Mouse (Mus musculus): Measurements from ENCODE around the gene Hspa1b.
A peak's percentile ranks its signal among the peaks of the same experiment; 100 is the strongest.
"Not testable (repeated sequence)": the region's sequence is repeated elsewhere in the genome, so short reads cannot be mapped to it uniquely, and the experiment has no call there.

Gene Hspa1b

GRCm38 (mm10) chr17:34981690-34982180 is 22.7 kb upstream of the Hspa1b start, which contains the start of gene Lsm2:
Lsm2 (plus strand) TSS chr17:34981862.
- peak; percentile 94 for DNase-seq (ENCODE audit: low spot score)

GRCm38 (mm10) chr17:34980655-34981054 is 21.6 kb upstream of the Hspa1b start:
- DNase-seq (ENCODE audit: low spot score), result peak; percentile 78

- DNase-seq (ENCODE audit: low spot score), result no peak
Measured at GRCm38 (mm10) chr17:34979631-34980030, 20.6 kb upstream of the Hspa1b start.

- DNase-seq (ENCODE audit: low spot score), result no peak
Measured at GRCm38 (mm10) chr17:34978239-34978638, 19.2 kb upstream of the Hspa1b start.

- no peak for DNase-seq (ENCODE audit: low spot score)
Measured at GRCm38 (mm10) chr17:34977000-34977399, 18.0 kb upstream of the Hspa1b start.

GRCm38 (mm10) chr17:34975581-34976492 is 16.8 kb upstream of the Hspa1b start:
- no peak for DNase-seq (ENCODE audit: low spot score)

- DNase-seq (ENCODE audit: low spot score), result peak; percentile 75
Measured at GRCm38 (mm10) chr17:34972069-34972749, 13.2 kb upstream of the Hspa1b start, which contains the start of the genes Hspa1a and Hspa1l. Hspa1a (minus strand) TSS chr17:34972156. Hspa1l (plus strand) TSS chr17:34972703.

GRCm38 (mm10) chr17:34971694-34972068 is 12.6 kb upstream of the Hspa1b start:
- DNase-seq (ENCODE audit: low spot score), result not testable (repeated sequence)

GRCm38 (mm10) chr17:34970850-34971249 is 11.8 kb upstream of the Hspa1b start:
- not testable (repeated sequence) for DNase-seq (ENCODE audit: low spot score)

GRCm38 (mm10) chr17:34969822-34970221 is 10.8 kb upstream of the Hspa1b start, which contains the start of gene Gm20481:
Gm20481 (plus strand) TSS chr17:34969912.
- DNase-seq (ENCODE audit: low spot score), result not testable (repeated sequence)

GRCm38 (mm10) chr17:34965627-34966026 is 6.6 kb upstream of the Hspa1b start:
- no peak for DNase-seq (ENCODE audit: low spot score)

- no peak for DNase-seq (ENCODE audit: low spot score)
Measured at GRCm38 (mm10) chr17:34964640-34965049, 5.6 kb upstream of the Hspa1b start.

- DNase-seq (ENCODE audit: low spot score), result no peak
Measured at GRCm38 (mm10) chr17:34962841-34963240, 3.8 kb upstream of the Hspa1b start.

- no peak for DNase-seq (ENCODE audit: low spot score)
Measured at GRCm38 (mm10) chr17:34962125-34962524, 3.1 kb upstream of the Hspa1b start.

- no peak for DNase-seq (ENCODE audit: low spot score)
Measured at GRCm38 (mm10) chr17:34960702-34961493, 1.9 kb upstream of the Hspa1b start.

GRCm38 (mm10) chr17:34959881-34960515 is 960 bp upstream of the Hspa1b start:
- DNase-seq (ENCODE audit: low spot score), result no peak

- not testable (repeated sequence) for DNase-seq (ENCODE audit: low spot score)
Measured at GRCm38 (mm10) chr17:34958734-34959129, 306 bp downstream of the Hspa1b start.

GRCm38 (mm10) chr17:34957966-34958365 is 1.1 kb downstream of the Hspa1b start:
- not testable (repeated sequence) for DNase-seq (ENCODE audit: low spot score)

- DNase-seq (ENCODE audit: low spot score), result not testable (repeated sequence)
Measured at GRCm38 (mm10) chr17:34957291-34957690, 1.7 kb downstream of the Hspa1b start.

GRCm38 (mm10) chr17:34956340-34956739 is 2.7 kb downstream of the Hspa1b start:
- DNase-seq (ENCODE audit: low spot score), result peak; percentile 52

- DNase-seq (ENCODE audit: low spot score), result no peak
Measured at GRCm38 (mm10) chr17:34955884-34956283, 3.2 kb downstream of the Hspa1b start.

Measured in retina, embryonic 14.5 days (tissue).